Mouse (Mus musculus) hindbrain, embryonic 12.5 days (tissue): Measurements from ENCODE around the gene Nkx2-2. TPM values are rescaled to one million over a fixed set of nuclear protein-coding genes. Genes with fewer than 3 reads are reported as not detected.
A peak's percentile ranks its signal among the peaks of the same experiment; 100 is the strongest.

Experiments
- ATAC-seq: fragments of 200-750 bp; cut with Nextera tagmentation; 2 replicates; pipeline ENCODE4 v1.8.0; 2017; ENCODE audit warnings: moderate TSS enrichment; ENCODE audit not compliant: low FRiP score
- H3K27ac ChIP-seq: fragments of 300-500 bp; sonication (generic); 2 replicates; pipeline ENCODE4 v1.5.1; 2016; ENCODE audit warnings: mild to moderate bottlenecking
- H3K27me3 ChIP-seq: fragments of 300-500 bp; sonication (generic); 2 replicates; pipeline ENCODE4 v1.6.1; 2016; ENCODE audit warnings: mild to moderate bottlenecking
- H3K36me3 ChIP-seq: fragments of 300-500 bp; sonication (generic); 2 replicates; pipeline ENCODE4 v1.6.1; 2016; ENCODE audit warnings: mild to moderate bottlenecking
- H3K4me1 ChIP-seq: fragments of 300-500 bp; sonication (generic); 2 replicates; pipeline ENCODE4 v1.6.1; 2016
- H3K4me2 ChIP-seq: fragments of 300-500 bp; sonication (generic); replicated peaks from 2 replicates; pipeline ENCODE4 v1.6.1; 2016; ENCODE audit warnings: mild to moderate bottlenecking
- H3K4me3 ChIP-seq: fragments of 300-500 bp; sonication (generic); 2 replicates; pipeline ENCODE4 v1.5.1; 2016; ENCODE audit warnings: mild to moderate bottlenecking
- H3K9ac ChIP-seq: fragments of 300-500 bp; sonication (generic); 2 replicates; pipeline ENCODE4 v1.6.1; 2016; ENCODE audit warnings: mild to moderate bottlenecking, moderate library complexity
- H3K9me3 ChIP-seq: fragments of 300-500 bp; sonication (generic); replicated peaks from 2 replicates; pipeline ENCODE4 v1.6.1; 2016; ENCODE audit warnings: mild to moderate bottlenecking
- WGBS: fragments of 180-500 bp; shearing (Covaris S2); methylation state at CpG from one replicate; pipeline ENCODE4 v1.1.7; 2016; 5-methylcytosine and 5-hydroxymethylcytosine counted together
- polyA plus RNA-seq: library from polyadenylated mRNA; unstranded; fragments of >200 nt; fragmentation: Nextera tagmentation; extraction: Ambion mirVana; gene quantifications from 2 replicates; pipeline ENCODE4 v1.2.1, GENCODE M21; 2016

Nkx2-2 gene
- polyA plus RNA-seq, result 2.9 and 3.6 TPM in 2 replicates

DNA sequence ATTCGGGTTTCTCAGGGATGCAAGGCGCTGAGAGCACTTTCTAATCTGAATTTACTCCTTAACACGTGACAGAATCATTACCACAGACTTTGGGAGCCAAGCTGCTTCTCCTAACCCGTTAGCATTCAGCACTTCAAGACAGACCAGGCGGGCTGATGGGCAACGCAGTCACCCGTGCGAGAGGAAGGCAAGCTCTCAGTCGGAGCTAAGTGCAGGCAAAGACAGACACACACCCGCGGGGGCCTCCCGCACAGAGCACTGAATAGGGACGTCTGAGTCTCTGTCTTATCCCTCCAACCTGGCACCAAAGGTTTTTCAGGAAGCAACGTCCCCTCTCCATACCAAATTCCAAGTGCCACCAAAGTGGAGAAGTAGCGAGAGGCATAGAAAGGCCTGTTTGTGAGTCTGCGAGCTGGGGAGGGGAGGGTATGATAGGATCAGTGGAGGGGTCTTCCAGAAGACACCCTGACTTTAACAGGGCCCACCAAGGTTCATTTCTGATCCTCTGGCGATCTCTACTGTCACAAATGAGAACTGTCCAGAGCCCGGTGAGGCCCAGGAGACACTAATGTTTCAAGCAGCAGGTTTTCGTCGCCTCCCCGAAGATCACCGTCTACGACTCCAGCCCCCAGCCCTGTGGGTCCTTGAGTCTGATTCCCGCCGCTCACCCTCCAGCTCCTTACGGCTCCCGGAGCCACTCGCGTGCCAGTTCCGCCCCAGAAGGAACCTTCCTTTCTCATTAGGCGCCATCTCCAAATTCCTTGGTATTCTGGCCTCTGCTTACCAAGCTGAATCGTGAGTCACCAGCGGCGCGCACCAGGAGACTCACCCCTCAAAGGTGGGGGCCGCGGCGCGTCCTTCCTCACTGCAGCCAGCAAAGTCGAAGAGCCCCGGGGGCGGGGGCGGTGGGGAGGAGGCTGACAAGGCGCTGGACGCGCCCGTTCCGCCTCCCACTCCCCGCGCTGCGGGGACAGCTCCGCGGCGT is at the start of gene Nkx2-2:
Gene Nkx2-2, minus strand, starts transcription at position 973 of the 985 bp plus-strand sequence.
- H3K9me3 ChIP-seq, result no peaks in the 10 kb centered on the region
- peak within 1 kb of the TSS; percentile 30 for H3K4me3 ChIP-seq
- under 1% methylated on average over 48 of the region's 54 CpGs for WGBS
- H3K4me2 ChIP-seq, result peak within 1 kb of the TSS; percentile 55
- H3K27ac ChIP-seq, result no peak within 1 kb of the TSS
- peaks cover 27% of the 10 kb centered on the region for H3K4me1 ChIP-seq
- peaks cover 96% of the 10 kb centered on the region for H3K27me3 ChIP-seq
- no peaks in the 10 kb centered on the region for H3K36me3 ChIP-seq
- no peak for ATAC-seq
- peak within 1 kb of the TSS; percentile 38 for H3K9ac ChIP-seq

DNA sequence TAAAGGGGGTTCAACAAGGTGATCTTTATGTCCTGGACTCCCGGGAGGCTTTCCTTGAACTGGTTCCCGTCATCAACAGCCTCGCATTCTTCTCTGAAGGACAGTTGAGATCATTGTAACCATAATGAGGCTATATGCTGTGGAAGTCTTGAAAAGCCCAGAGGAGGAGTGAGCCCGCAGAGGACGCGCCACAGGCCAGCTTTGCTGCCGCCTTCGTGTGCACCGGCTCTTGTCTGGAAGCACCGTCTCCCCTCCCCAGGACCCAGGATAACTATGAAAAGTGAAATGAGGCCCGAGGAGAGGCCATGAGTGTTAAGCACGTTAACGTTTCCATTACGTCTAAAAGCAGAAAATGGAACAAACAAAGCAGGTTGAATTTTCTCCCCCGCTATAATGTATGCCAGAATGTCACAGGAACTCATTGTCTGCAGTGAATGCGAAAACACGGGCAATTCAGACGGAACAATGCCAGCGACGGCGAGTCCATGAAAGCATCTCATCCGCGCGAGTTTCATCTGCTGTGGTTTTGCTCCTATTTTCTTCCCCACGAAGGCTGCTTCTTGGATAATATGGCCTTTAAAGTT is 41.8 kb upstream of the Nkx2-2 start:
- Histone ChIP-seq H3K9me3 (no peaks in the 10 kb centered on the region; the same call in 1 of the 2 replicates), H3K36me3 (no peaks in the 10 kb centered on the region), H3K4me2 (peak overlapping the region; percentile 36), H3K27ac (no peak overlapping the region), H3K27me3 (peaks cover 3% of the 10 kb centered on the region; the same call in 1 of the 2 replicates), H3K4me1 (no peaks in the 10 kb centered on the region), H3K4me3 (peak overlapping the region; percentile 11; the same call in 1 of the 2 replicates), H3K9ac (no peak overlapping the region)
- ATAC-seq, result 0 out of 2 replicates have a peak, but pooled peaks have one; percentile 22
- WGBS, result 37% methylated on average over 25 of the region's 25 CpGs

DNA sequence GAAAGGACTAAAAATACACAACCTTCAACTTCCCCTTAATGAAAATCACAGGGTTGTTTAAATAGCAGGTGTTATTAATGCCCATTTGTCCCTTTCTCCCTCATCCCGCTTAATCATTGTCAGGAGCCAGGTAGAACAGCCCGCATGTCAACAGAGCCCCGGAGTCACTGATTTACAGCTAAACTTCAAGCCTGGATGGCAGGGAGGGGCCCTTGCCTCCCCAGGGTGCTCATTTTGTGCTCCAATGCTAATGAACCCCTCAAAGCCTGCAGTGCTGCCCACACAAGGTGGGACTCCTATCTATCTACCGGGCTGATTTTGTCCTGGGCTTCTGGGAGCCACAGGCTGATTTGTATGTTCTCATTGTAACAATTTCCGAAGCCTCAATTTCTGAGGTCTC is 37.1 kb upstream of the Nkx2-2 start:
- H3K36me3 ChIP-seq, result no peaks in the 10 kb centered on the region
- H3K4me1 ChIP-seq, result no peaks in the 10 kb centered on the region
- no peaks in the 10 kb centered on the region for H3K27me3 ChIP-seq
- no peak for ATAC-seq
- H3K4me2 ChIP-seq, result no peak overlapping the region
- 77% methylated on average over 5 of the region's 5 CpGs for WGBS
- H3K9me3 ChIP-seq, result no peaks in the 10 kb centered on the region; the same call in 1 of the 2 replicates
- H3K4me3 ChIP-seq, result no peak overlapping the region
- H3K27ac ChIP-seq, result no peak overlapping the region
- H3K9ac ChIP-seq, result no peak overlapping the region

DNA sequence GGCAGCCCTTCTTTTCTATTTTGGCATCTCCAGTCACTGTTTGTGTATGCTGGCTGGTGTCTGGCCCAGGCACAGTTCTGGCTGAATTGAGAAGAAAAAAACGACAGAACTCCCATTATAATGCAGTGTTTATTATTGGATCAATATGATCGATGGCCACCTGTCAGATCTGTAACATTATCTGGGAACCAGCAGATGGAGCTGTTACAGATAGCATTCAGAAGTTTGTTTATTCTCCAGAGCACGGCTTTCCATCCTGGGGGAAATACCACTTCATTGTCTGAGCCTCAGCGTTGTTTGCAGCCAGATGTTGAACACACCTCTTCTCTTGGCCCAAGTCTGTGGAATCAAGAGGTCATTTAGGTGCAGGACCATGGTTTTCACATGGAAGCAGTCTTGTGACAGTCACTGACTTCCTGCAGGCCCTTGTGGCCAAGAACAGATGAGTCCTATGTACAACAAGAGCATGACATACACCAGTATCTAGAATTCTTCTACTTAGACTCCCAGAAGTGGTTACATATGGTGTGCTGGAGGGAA is 11.1 kb upstream of the Nkx2-2 start:
- H3K4me1 ChIP-seq, result no peaks in the 10 kb centered on the region
- ATAC-seq, result no peak
- H3K27ac ChIP-seq, result no peak overlapping the region
- peaks cover 24% of the 10 kb centered on the region for H3K27me3 ChIP-seq
- H3K4me2 ChIP-seq, result no peak overlapping the region
- no peak overlapping the region for H3K9ac ChIP-seq
- no peaks in the 10 kb centered on the region for H3K36me3 ChIP-seq
- H3K9me3 ChIP-seq, result no peaks in the 10 kb centered on the region
- 29% methylated on average over 4 of the region's 4 CpGs for WGBS
- H3K4me3 ChIP-seq, result no peak overlapping the region

DNA sequence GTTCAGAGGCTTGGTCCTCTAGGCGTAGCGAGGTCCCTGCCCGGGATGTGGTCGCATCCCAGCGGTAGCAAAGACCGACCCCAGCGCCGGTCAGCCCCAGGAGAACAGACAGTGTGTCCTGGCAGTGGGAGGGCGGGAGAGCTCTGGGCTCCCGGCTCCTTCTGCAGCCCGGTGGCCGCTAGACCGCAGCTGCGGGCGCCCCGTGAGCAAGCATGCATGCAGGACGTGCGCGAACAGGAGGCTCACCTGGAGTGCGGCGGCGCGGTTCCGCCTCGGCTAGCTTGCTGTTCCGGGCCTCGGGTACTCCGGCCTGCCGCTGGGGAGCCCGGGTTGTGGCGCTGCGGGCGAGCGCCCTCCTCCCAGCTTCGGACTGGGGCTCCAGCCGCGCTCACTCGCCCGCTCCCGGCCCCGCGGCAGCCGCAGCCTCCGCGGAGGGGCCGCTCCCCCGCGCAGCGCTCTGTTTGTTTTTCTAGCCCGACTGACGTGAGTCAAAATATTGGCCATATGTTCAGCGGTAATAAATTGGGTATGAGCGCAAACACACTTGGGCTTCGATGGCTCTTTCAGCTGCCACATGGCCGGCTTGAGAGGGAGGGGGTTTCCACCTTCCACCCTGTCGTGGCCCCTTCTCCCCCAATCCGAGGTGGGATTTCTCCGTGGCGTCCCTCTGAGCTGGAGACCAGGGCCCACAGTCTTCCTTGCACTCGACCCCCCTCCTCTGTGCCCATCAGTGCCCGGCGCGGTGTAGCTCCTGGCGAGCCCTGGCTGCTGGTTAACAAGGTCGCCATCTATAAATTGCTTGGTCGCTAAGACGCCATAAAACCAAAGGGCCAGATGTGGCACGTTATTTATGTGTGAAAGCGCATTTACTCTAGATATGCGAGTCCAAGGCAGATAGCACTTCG is 920 bp upstream of the Nkx2-2 start:
- peaks cover 94% of the 10 kb centered on the region for H3K27me3 ChIP-seq
- peak overlapping the region; percentile 30 for H3K4me3 ChIP-seq
- no peak overlapping the region for H3K27ac ChIP-seq
- peak overlapping the region; percentile 55 for H3K4me2 ChIP-seq
- H3K9ac ChIP-seq, result peak overlapping the region; percentile 38
- no peaks in the 10 kb centered on the region for H3K36me3 ChIP-seq
- ATAC-seq, result peak; percentile 49
- under 1% methylated on average over 71 of the region's 71 CpGs for WGBS
- H3K4me1 ChIP-seq, result peaks cover 21% of the 10 kb centered on the region
- H3K9me3 ChIP-seq, result no peaks in the 10 kb centered on the region

DNA sequence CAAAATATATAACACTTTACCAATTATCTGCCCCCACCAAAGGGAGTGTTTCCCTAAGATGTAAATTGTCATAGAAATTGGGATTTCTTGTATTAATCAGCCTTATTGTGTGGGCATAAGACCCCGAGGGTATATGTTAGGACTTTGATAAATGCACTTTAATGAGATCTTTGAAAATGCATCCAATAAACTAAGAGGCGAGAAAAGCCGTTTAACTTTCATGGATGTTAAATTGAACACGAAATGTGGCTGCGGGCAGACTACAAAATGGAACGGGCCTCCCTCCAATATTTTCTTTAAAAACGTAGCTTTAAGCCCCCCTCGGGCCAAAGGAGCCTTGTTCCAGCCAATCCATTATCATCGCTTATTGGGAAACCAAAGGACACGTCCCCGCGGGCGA is 1.3 kb downstream of the Nkx2-2 start:
- no peaks in the 10 kb centered on the region for H3K9me3 ChIP-seq
- ATAC-seq, result no peak
- H3K27ac ChIP-seq, result no peak overlapping the region
- no peak overlapping the region for H3K4me3 ChIP-seq
- H3K4me1 ChIP-seq, result peaks cover 31% of the 10 kb centered on the region
- H3K9ac ChIP-seq, result no peak overlapping the region
- WGBS, result 2% methylated on average over 13 of the region's 13 CpGs
- H3K36me3 ChIP-seq, result no peaks in the 10 kb centered on the region
- peaks cover 96% of the 10 kb centered on the region for H3K27me3 ChIP-seq
- H3K4me2 ChIP-seq, result 0 out of 2 replicates have a peak overlapping the region, but pooled peaks have one; percentile 55

DNA sequence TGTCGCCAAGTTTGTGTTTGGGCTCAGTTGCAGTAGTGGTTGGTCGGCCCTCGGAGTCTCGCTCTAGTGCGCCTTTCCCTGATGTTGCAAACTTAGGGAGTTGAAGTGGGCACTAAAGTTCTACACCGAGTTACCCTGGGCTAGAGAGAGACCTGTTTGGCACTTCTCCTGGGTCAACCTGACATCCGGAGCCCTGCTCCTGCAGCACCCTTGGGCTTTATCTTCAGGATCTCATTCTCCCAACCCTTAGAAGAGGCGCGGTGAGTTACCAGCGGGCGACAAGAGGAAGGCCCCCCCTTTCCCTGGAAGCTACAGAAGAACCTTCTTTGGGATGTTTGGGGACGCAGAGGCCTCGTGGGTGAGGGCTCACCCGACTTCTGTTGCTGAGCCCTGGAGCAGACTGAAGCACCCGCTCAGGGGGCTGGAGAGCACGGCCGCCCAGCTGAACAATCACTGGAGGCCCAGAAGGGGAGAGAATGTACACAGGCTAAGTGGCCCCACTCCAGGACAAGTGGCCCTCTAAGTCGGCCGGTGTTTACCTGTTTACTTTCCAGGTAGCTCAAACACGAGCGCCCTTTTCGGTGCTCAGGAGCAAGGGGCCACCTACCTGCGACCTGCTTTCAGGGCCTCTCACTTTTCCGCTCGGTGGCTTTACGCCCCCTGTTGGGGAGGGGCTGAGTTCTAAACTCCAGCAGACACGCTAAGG is 3.6 kb downstream of the Nkx2-2 start:
- under 1% methylated on average over 27 of the region's 27 CpGs for WGBS
- H3K27me3 ChIP-seq, result peaks cover 99% of the 10 kb centered on the region
- H3K36me3 ChIP-seq, result no peaks in the 10 kb centered on the region
- no peak overlapping the region for H3K9ac ChIP-seq
- no peaks in the 10 kb centered on the region for H3K9me3 ChIP-seq
- no peak overlapping the region for H3K4me2 ChIP-seq
- ATAC-seq, result no peak
- H3K4me1 ChIP-seq, result peaks cover 37% of the 10 kb centered on the region
- H3K4me3 ChIP-seq, result no peak overlapping the region
- no peak overlapping the region for H3K27ac ChIP-seq

DNA sequence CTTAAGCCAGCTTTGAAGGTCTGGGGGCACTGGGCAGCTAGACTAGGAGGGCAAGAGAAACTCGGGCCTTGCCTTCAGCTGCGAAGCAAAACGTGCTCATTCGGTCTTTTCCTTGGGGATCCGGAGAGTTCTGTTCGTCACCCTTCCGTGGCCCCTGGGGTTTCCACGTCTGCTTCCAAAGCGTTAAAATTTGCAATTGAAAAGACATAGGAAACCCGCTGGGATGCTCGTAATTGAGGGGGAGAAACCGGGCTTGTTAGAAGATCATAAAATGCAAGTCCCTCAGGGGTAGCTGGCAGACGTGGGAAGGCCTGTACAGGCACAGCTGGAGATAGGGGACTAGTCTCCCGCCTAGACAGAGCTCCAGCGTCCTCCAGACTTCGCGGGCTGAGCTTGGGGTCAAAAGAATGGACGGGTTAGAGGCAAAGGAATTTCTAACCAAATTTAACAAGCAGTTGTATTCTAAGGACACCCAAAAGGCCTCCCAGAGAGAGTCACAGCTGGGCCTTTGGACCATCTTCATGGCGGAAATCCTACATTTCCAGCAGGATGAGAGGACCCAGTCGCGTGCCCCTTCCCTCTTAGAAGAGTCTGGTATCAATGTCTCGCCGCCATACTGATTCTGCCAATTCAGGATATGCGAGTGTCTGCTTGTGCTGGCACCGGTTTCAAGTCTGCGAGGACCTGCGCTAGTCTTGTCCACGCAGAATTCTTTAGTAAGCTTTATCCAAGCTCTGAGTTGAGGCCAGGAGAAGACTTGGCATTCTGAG is 4.3 kb downstream of the Nkx2-2 start:
- Histone ChIP-seq H3K4me2 (no peak overlapping the region), H3K27me3 (peaks cover 95% of the 10 kb centered on the region), H3K4me1 (peaks cover 31% of the 10 kb centered on the region), H3K4me3 (no peak overlapping the region), H3K9ac (no peak overlapping the region), H3K27ac (no peak overlapping the region), H3K9me3 (no peaks in the 10 kb centered on the region), H3K36me3 (no peaks in the 10 kb centered on the region)
- no peak for ATAC-seq
- under 1% methylated on average over 28 of the region's 28 CpGs for WGBS

DNA sequence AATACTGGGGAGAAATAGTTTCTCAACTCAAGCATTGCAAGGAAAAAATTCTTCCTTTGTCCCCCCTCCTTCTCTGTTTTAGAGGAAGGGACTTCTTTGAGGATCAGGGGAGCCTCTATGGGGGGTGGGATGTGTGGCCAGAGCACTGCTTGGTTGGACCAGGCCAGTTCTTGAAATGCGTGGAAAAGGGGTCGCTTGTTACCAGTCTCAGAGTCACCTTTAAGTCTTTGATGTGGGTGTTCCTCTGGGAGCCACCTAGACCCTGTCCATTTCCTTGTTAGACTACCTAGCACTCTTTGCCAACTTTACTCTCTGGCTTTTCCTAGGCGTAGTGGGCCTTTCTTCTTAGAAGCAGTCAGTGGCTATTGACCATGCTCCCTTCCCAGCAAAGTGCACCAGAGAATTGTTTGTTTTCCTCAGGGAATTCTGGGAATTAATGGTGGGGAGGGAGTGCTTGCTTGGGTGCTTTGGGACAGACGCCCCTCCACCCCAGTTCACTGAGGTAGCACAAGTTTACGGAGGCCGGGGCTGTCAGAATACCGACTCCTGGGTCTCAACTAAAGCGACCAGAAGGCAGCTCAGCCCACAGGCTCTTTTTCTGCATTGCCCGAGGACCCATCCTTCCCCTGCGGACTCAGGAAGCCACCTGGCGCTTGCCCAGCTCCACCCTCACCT is 5.0 kb downstream of the Nkx2-2 start:
- H3K27me3 ChIP-seq, result peaks cover 95% of the 10 kb centered on the region
- H3K36me3 ChIP-seq, result no peaks in the 10 kb centered on the region
- H3K9me3 ChIP-seq, result no peaks in the 10 kb centered on the region
- no peak overlapping the region for H3K9ac ChIP-seq
- WGBS, result 1% methylated on average over 11 of the region's 11 CpGs
- no peak overlapping the region for H3K27ac ChIP-seq
- H3K4me2 ChIP-seq, result no peak overlapping the region
- H3K4me1 ChIP-seq, result peaks cover 29% of the 10 kb centered on the region
- H3K4me3 ChIP-seq, result no peak overlapping the region
- ATAC-seq, result no peak

DNA sequence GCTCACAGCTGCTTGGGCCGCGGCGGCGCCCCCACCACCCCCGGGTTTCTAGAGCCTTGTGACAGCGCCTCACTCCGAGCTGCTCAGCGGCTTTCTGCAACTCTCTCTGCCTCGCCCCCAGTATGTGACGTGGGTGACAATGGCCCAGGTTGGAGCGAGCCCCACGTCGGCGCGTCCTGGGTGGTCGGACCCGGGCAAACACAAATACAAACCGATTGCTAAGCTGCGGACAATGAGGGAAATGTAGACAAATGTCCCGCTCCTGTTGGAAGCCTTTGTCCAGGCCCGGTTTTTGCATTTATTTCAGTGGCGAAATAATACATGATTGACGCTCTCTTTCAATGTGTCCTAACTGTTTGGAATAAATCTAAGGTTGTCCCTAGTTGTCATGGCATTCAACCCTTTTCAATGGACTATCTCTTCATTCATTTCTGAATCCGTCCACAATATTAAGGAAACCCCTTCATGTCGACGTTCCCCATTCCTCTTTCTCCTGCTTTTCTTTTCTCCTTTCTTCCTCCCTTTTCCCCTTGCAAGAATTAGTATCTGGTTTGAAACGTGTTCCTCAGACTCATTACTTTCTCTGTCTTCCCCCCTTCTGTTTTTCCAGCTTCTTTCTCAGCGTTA is 5.9 kb downstream of the Nkx2-2 start:
- Histone ChIP-seq H3K4me3 (no peak overlapping the region), H3K27me3 (peaks cover 95% of the 10 kb centered on the region), H3K4me1 (peaks cover 25% of the 10 kb centered on the region)

More for the DNA sequence above, 5.9 kb downstream of the Nkx2-2 start:
- Histone ChIP-seq H3K27ac (no peak overlapping the region), H3K9ac (no peak overlapping the region), H3K4me2 (no peak overlapping the region; the same call in 1 of the 2 replicates), H3K36me3 (no peaks in the 10 kb centered on the region), H3K9me3 (no peaks in the 10 kb centered on the region)
- under 1% methylated on average over 28 of the region's 28 CpGs for WGBS
- peak; percentile 67 for ATAC-seq
